Mouse (Mus musculus): ENCODE measurements around the gene Abca4. TPM values are rescaled to one million over a fixed set of nuclear protein-coding genes. Genes with fewer than 3 reads are reported as not detected.

Abca4 gene
- total RNA-seq, 2 experiments from 2014 or later = 7.8 to 8.7 TPM

- DNase-seq = no peak
Observed at GRCm38 (mm10) chr3:122170621-122171309, 126.5 kb downstream of the Abca4 start.

GRCm38 (mm10) chr3:122173526-122174150, 129.4 kb downstream of the Abca4 start:
- no peak for DNase-seq

GRCm38 (mm10) chr3:122176018-122176417, 131.8 kb downstream of the Abca4 start:
- DNase-seq = no peak

GRCm38 (mm10) chr3:122176706-122177390, 132.6 kb downstream of the Abca4 start:
- peak; percentile 18 for DNase-seq

- peak; percentile 21 for DNase-seq
Observed at GRCm38 (mm10) chr3:122184109-122184508, 139.9 kb downstream of the Abca4 start.

GRCm38 (mm10) chr3:122186975-122187374, 142.7 kb downstream of the Abca4 start:
- no peak for DNase-seq

GRCm38 (mm10) chr3:122196621-122197298, 152.5 kb downstream of the Abca4 start:
- DNase-seq = no peak

GRCm38 (mm10) chr3:122198532-122198931, 154.3 kb downstream of the Abca4 start:
- no peak for DNase-seq

- DNase-seq = peak; percentile 13
Observed at GRCm38 (mm10) chr3:122198966-122199381, 154.7 kb downstream of the Abca4 start.

GRCm38 (mm10) chr3:122199600-122199999, 155.4 kb downstream of the Abca4 start:
- no peak for DNase-seq

- DNase-seq = no peak
Observed at GRCm38 (mm10) chr3:122200017-122200416, 155.8 kb downstream of the Abca4 start.

GRCm38 (mm10) chr3:122200447-122200846, 156.2 kb downstream of the Abca4 start:
- no peak for DNase-seq

- no peak for DNase-seq
Observed at GRCm38 (mm10) chr3:122202307-122202732, 158.1 kb downstream of the Abca4 start.

GRCm38 (mm10) chr3:122203675-122204329, 159.6 kb downstream of the Abca4 start:
- DNase-seq = no peak

- DNase-seq = no peak
Observed at GRCm38 (mm10) chr3:122205753-122206152, 161.5 kb downstream of the Abca4 start.

- no peak for DNase-seq
Observed at GRCm38 (mm10) chr3:122206279-122207070, 162.2 kb downstream of the Abca4 start.

- DNase-seq = no peak
Observed at GRCm38 (mm10) chr3:122207766-122208165, 163.5 kb downstream of the Abca4 start.

GRCm38 (mm10) chr3:122208296-122209225, 164.3 kb downstream of the Abca4 start:
- DNase-seq = no peak

- DNase-seq = no peak
Observed at GRCm38 (mm10) chr3:122209511-122209910, 165.3 kb downstream of the Abca4 start.

- DNase-seq = no peak
Observed at GRCm38 (mm10) chr3:122210434-122210833, 166.2 kb downstream of the Abca4 start.
